Mouse (Mus musculus) erythroid progenitor cell, adult 5-6 weeks (primary cell): Measurements from ENCODE around the gene Bcl2a1b. TPM values are rescaled to one million over a fixed set of nuclear protein-coding genes. Genes with fewer than 3 reads are reported as not detected.
"Not testable (repeated sequence)": the region's sequence is repeated elsewhere in the genome, so short reads cannot be mapped to it uniquely, and the experiment has no call there.

ENCODE experiments used
- ATAC-seq: replicated peaks from 2 replicates; pipeline ENCODE4 v1.8.0; 2016; ENCODE audit warnings: moderate number of reproducible peaks, mild to moderate bottlenecking, moderate TSS enrichment, inconsistent platforms; ENCODE audit not compliant: poor library complexity, low FRiP score, severe bottlenecking
- total RNA-seq, 2 experiments: library from RNA; stranded (forward) in 1 of 2; stranded (reverse) in 1 of 2; fragments of 150-400 nt in 1 of 2; fragments of 186-747, 209-891 nt in 1 of 2; gene quantifications; 2 replicates each; pipeline versions ENCODE4 v1.2.3 to v1.2.4; 2015 to 2017; ENCODE audit warnings: low replicate concordance in 2 of 2

Gene Bcl2a1b
- total RNA-seq (2015; ENCODE audit: low replicate concordance) (8.3 and 11.7 TPM in 2 replicates), total RNA-seq (2017; ENCODE audit: low replicate concordance) (9.6 and 9.7 TPM in 2 replicates)

DNA sequence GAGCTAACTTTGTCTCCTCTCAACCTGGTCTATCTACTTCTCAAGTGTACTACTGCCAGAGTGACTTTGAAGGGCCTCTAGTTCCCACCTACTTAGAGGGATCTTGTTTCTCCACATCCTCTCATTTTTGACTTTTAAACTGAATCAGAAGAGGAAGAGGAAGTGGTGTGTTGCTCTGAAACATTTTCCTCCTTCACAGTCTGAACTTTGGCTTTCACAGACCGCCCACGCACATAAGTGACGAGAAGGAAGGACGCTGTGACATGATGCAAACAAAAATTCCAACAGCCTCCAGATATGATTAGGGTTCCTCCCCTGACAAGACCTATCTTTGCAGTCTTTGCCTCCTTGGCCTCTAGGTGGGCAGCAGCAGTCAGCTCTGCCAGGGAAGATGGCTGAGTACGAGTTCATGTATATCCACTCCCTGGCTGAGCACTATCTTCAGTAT is at the start of gene Bcl2a1b, which contains the start of gene Gm29094:
TSS of gene Bcl2a1b (plus strand) at position 241 of the 448 bp plus-strand sequence.
TSS of gene Gm29094 (plus strand) at position 411 of the 448 bp plus-strand sequence.
- not testable (repeated sequence) for ATAC-seq

DNA sequence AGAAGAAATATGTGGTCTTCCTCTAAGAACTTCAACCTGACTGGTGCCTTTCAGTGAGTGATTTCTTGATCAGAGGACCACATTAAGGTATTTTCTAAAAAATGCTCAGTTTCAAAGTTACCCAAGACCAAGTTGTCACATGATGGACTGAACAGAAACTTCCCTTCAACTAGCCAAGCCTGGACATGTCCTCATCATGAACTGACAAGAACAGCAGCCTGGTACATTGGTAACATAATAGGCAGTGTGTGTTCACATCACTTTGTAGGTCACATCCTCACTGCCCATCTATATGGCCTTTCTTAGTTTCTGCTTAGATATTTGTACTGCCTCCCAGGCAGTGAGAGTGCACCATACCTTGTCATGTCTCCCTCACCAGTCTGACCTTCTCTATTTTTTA is 26.5 kb upstream of the Bcl2a1b start:
- ATAC-seq, result not testable (repeated sequence)

DNA sequence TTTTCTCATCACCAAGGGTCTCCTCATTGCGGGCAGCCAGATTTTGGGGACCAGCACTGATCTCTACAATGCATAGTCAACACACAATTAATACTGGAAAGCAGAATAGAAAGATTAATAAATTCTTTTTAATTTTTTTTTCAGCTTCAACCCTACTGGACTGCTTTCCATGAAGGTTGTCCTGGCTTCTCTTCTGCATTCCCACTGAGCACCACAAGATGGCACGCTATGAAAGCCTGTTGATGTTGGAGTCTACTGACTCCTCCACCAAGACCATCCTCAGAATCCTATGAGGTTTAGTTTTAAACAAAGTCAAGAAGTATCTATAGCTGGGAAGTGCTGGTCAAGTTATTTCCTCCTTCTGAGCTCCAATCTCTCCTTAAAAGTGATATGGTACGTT is 20.2 kb upstream of the Bcl2a1b start:
- ATAC-seq, result not testable (repeated sequence)

DNA sequence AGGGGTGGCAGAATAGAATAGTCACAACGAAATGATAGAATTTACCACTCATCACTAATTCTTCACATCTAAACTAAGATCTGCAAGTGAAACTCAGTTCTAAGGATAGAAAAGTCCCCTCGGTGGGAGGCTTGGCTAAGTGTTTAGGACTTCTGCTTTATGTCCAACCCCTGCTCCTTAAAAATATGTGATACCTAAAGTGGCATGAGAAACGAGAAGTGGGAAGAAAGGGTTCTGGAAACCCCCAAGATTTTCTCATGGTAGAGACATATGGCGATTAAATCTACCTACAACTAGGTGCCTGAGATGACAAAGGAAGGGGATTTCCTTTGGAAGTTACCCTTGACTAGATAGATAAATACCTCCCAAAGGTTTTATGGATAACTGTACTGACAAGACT is 19.5 kb upstream of the Bcl2a1b start:
- ATAC-seq, result not testable (repeated sequence)

DNA sequence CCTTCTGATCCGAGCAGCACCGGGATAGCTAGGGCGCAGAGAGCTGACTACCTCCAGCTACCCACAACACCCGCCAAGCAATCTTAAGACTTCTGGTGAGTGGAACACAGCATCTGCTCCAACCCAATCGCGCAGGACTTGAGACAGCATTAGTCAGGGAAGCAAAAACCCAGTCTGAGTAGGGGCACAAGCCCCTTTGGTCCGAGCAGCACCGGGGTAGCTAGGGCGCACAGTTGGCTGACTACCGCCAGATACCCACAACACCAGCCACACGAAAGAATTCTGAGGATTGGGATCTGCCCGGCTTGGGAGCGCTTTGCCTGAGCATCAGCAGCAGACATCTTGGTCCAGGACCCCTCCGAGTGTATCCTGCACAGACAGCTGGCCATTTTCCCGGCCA is 12.0 kb upstream of the Bcl2a1b start:
- not testable (repeated sequence) for ATAC-seq

DNA sequence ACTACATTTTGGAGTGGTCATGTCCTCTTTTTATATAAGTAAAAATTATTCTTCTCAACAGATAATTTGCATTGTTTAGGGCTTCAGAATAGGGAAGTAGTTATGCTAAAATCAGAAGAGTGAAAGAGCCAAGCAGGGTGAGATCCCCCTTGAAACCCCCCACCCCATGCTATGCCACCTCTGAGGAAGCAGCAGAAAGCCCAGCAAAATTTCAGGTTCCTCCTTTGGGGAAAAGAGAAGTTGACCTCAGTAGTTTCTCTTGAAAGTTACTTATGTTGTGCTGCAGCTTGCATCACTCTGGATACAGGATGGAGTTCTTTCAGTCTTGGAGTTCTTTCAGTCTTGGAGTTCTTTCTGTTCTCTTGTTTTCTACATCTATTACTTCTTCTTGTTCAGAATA is 3.5 kb upstream of the Bcl2a1b start:
- ATAC-seq, result not testable (repeated sequence)

DNA sequence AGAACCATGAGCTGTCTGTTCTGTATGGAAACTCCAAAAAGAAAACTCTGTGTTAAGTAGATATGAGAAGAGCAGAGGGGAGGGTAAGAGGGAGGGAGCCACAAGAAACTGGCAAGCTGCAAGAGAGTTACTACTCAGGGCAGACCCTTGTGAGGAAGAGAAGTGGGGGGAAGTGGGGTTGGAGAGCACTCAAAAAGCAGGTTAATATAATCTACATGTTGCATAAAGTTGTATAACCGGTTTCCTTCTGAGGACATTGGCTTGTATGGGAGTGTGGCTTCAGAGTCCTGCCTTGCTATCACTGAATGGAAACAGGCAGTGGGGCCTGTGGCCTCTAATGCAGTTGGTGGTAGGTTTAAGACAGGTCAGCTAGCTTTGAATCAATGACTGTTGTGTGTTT is 1.5 kb upstream of the Bcl2a1b start:
- not testable (repeated sequence) for ATAC-seq

DNA sequence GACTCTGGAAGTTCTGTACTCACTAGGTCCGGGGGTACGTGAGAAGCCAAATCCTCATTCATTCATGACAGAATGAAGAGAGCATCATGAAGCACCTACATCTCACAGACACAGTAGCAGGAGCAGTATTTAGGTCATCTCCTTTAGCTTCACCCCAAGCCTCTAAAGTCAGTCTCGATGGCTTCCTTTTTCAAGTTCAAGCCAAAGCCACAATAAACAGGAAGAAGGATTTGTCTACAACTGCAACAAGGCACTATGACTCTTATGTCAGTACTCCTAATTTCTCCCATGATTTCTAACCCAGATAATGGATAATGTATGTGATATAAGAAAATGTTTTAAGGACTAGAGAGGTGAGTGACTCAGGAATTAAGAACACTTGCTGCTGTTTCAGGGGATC is 660 bp upstream of the Bcl2a1b start:
- not testable (repeated sequence) for ATAC-seq

DNA sequence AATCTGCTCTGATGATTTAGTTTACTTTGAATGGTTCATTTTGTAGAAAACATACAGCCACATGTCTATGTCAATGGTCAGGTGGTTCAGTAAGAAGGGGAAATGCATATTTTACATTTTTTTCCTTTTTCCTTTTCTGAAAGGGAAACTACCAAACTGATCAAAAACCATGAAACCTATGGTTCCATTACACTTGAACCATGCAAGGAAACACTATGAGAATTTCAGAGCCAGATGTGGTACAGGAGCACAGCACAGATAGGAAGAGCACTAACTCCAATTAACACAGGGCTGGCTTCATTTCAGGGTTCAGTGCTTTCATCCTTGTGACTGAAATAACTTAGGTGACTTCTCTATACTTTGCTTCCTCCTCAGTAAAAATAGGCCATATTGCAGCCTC is 3.2 kb downstream of the Bcl2a1b start:
- not testable (repeated sequence) for ATAC-seq

DNA sequence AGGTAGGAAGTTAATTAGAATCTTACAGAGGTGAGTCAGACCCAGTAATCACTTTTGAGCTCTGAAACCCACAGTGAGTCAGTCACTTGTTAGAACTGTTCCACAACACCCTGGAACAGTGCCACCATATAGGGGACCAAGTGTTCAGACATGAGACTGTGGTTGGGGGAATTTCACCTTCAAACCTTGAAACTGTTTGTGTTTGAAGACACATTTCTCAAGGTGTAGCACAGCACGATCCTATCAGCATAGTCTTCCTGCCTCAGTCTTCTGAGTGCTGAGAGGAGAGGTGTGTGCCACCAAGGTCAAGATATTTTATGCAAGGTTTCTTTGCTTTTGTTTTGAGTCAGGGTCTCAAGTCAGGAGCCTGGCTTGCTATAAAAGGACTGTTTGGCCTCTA is 9.9 kb downstream of the Bcl2a1b start:
- not testable (repeated sequence) for ATAC-seq

DNA sequence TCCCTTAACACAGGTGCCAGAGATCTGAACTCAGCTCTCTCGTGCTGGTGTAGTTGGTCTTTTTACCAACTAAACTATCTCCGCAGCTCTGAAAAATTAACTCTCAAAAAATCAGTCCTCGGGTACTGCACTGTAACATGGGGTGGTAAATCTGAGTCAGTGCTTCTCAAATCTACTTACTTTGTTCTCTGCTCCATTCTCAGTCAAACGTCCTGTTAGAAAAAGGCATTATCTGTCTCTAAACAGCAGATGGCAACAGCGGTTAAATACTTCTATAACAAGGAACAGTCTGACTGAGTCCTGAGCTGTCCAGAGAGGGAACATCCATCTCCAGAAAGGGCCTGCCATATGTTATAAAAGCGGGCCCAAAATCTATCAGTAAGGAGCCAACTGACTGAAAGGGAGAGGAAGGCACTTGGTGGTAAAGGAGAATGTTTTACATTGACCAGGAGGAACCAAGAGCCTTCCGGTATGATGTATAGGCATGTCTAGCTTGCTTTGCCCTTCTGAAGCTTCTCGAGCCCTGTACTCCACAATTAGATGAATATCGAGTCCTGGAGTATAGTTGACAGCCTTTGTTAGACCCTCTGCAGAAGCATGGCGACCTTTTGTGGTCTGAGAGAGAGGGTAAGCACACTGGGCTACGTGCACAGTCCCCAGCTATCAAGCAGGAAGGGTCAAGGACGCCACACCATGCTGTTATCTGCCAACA is 11.5 kb downstream of the Bcl2a1b start, which contains the start of gene Mthfs:
TSS of gene Mthfs (plus strand) at position 324 of the 712 bp plus-strand sequence.
- ATAC-seq, result 0 out of 2 replicates have a peak, but pooled peaks have one; percentile 15

DNA sequence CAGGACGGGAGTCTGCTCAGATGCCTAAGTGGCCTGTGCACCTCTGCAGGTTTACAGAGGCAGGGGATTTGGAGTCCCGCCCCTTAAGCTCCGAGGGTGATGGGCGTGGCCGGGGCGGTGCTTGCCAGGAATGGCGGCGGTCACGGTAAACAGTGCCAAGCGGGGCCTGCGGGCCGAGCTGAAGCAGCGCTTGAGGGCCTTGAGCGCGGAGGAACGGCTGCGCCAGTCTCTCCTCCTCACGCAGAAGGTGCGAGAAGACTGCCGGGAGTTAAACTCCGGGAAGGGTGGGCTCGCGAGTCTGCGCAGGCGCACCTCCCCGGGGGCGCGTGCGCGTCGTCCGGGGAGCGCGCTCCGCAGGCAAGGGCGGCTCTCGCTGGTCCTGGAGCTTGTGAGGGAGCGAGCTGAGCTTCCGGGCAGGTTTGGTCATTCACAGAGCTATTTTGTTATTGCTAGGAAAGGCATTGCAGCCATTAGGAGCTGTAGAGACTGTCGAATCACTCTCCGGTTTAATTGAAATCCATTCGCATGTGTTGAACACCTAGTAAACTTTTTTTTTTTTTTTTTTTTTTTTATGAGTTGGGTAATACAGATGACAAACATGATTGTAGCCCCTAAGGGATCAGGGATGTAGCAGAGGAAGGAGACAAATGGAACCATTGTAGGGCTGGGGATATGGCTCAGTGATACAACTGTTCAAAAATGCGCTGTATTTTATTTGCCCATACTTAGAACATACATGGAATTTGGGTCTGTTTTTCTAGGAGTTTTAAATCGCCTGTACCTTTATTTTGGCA is 12.3 kb downstream of the Bcl2a1b start:
- ATAC-seq, result peak; percentile 96

DNA sequence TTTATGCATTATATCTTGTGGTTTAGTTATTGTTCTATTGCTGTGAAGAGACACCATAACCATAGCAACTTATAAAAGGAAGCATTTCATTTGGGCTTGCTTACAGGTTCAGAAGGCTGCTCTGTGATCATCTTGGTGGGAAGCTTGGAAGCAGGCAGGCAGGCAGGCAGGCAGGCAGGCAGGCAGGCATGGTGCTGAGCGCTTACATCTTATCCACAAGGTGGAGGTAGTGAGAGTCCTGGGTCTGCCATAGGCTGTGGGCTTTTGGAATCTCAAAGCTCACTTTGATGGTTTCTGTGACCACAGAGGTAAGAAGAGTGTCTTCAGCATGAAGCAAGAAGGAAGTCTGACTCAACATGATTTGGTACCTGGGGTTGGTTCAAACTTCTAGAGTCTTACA is 13.4 kb downstream of the Bcl2a1b start:
- not testable (repeated sequence) for ATAC-seq

DNA sequence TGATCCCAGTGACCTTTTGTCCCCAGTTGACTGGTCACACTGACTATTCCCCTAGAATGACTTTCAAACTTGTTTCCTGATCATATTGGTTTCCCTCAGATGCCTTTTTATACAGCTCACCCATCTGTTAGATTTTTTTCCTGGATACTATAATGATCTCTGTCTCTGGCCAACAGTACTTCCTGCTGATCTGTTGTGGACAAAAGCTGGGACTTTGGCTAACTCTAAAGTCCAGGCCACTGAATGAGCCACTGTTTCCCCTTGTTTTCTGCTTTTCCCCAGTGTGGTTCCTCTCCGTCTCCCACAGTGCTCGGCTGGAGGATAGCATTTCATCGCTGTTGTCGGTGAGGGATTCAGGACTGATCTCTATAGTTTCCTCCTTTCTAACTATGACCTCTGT is 19.2 kb downstream of the Bcl2a1b start:
- not testable (repeated sequence) for ATAC-seq

DNA sequence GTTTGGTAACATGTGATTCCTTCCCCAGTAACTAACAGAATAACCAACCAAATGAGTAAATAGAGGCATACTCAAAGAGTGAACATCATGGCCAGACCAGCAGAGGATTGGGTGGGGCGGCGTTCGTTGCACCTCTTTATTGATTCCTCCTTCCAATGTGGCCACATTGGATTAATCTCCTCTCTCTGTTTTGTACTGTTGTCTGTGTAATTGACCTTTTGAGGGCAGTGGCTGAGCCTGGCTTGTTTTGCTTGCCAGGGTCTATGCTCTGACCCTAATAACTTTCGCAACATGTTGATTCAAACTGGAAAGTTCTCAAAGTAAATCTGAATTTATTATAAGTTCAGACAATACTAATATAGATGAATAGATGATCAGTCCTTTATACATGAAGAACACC is 20.7 kb downstream of the Bcl2a1b start:
- not testable (repeated sequence) for ATAC-seq

DNA sequence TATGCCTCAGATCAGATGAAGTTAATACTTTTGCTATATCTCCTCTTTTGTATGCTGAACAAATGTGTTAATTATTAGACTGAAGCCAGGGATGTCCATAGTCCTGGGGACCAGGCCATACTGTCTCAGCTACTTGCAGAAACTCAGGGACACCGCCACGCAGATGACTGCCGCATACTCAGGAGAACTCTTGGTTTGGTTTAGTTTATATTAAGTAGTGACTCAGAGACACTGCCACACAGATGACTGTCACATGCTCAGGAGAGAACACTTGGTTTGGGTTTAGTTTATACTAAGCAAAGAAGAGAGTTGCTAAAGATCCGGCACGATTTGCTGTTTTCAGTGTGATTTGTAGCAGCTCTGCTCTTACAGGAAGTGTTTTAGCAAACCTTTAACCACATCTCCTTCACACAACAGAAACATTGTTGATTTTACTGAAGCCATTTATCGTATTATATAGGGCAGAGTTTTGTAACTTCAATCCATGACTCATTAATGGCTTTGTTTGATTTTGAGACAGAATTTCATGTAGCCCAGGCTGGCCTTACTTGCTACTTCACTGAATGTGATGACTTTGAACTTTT is 21.8 kb downstream of the Bcl2a1b start:
- ATAC-seq, result not testable (repeated sequence)

DNA sequence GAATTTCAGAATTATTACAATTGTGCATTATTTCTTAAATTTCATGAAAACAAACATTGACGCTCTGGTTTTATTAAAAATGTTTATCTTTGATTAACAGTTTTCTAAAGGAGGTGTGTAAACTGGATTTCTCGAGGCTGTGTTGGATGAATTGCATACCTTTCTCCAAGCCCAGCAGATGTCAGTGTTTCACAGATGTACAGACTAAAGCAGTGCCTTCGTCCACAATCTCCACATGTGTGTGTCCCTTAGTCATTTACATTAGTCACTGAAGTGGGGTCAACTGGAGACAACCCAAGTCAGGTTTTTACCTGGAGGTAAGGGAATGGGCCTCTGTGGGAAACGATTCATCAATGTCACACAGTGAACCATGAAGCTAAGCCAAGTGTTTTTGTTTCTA is 27.1 kb downstream of the Bcl2a1b start:
- no peak for ATAC-seq

DNA sequence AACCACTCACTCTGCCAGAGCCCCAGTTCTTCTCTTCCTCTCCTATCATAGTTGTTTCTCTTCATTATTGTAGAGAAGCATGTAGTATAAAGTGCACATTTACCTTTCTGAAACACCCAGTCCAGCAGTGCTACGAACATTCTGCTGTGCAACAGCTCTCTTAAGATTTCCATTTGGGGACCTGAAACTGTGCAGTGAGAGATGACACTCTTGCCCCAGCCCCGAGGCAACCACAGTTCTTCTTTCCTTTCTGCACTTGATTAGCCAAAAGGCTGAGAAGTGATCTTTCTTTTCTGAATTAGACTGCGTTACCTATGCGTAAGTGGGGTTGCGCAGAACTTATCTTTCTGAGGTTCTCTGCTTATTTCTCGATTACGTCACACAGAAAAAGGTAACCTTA is 29.1 kb downstream of the Bcl2a1b start:
- no peak for ATAC-seq

DNA sequence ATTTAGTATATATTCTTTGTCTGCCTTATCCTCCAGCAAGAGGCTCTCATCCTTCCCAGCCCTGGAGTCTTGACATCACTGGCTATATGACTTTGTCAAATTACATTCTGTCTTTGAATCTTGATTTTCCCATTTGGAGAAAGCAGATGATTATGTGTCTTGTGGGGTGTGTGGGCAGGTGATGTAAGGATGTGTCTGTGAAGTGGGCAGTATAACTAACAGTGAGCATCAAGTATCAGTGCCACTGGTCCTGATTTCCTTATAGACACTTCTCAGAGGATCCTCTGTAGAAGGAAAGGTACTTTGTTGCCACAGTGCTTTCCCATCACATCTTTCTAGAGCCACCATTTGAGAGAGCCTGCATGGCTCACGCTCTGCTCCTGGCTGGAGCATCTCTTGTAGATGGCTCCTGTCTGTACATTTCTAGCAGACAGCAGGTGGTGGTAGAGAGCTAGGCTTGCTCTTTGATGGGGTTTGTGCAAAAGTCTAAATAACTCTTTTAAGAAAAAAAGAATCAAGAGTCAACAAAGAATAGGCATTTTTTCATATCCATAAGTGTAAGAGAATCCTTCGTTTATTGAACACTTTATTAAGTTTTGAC is 32.0 kb downstream of the Bcl2a1b start:
- ATAC-seq, result not testable (repeated sequence)

DNA sequence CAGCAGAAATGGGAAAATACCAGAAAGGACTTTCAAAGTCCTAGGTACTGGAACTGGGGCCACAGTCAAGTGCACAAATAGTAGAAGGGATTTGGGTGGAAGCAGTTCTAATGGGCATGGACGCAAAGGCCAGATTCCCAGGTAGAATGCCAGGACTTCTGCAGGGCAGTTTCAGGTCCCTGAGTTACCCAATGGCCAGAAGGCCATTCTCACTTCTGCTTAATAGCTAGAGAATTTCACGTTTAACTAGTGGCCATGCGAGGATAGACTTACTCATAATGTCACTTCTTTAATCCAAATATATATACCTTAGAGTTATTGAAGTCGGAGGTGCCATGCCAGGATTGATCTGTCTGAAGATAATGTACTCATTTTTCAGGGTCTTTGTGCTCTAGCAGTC is 38.1 kb downstream of the Bcl2a1b start:
- not testable (repeated sequence) for ATAC-seq
